Mouse (Mus musculus) cerebellum, postnatal 36 days (tissue): ENCODE measurements around the gene Il31ra.
"Not testable (repeated sequence)": the region's sequence is repeated elsewhere in the genome, so short reads cannot be mapped to it uniquely, and the experiment has no call there.

Source experiments
- DNase-seq, 2 experiments: peaks; one replicate each; pipeline ENCODE4 v3.0.0; 2021 to 2022; ENCODE audit warnings: mixed read lengths in 2 of 2

Gene Il31ra

GRCm38 (mm10) chr13:112594260-112594659 lies at the start of gene Il31ra:
Gene Il31ra (minus strand): TSS chr13:112594360.
- DNase-seq, result not testable (repeated sequence)

- no peak for DNase-seq
Observed at GRCm38 (mm10) chr13:112642897-112643296, 48.7 kb upstream of the Il31ra start.

- no peak for DNase-seq
Observed at GRCm38 (mm10) chr13:112639111-112639510, 45.0 kb upstream of the Il31ra start.

GRCm38 (mm10) chr13:112636498-112636897 lies 42.3 kb upstream of the Il31ra start:
- DNase-seq, result no peak

- DNase-seq, result no peak
Observed at GRCm38 (mm10) chr13:112635174-112635837, 41.1 kb upstream of the Il31ra start.

- no peak for DNase-seq
Observed at GRCm38 (mm10) chr13:112625566-112625965, 31.4 kb upstream of the Il31ra start.

GRCm38 (mm10) chr13:112624622-112625021 lies 30.5 kb upstream of the Il31ra start:
- DNase-seq, result no peak

- DNase-seq, result peak; percentile 15 to 21
Observed at GRCm38 (mm10) chr13:112623656-112624055, 29.5 kb upstream of the Il31ra start.

- no peak for DNase-seq
Observed at GRCm38 (mm10) chr13:112621592-112621991, 27.4 kb upstream of the Il31ra start.

- no peak for DNase-seq
Observed at GRCm38 (mm10) chr13:112608606-112609005, 14.4 kb upstream of the Il31ra start.

- DNase-seq, result no peak
Observed at GRCm38 (mm10) chr13:112604411-112604810, 10.3 kb upstream of the Il31ra start.

GRCm38 (mm10) chr13:112603839-112604238 lies 9.7 kb upstream of the Il31ra start:
- DNase-seq, result no peak

- DNase-seq, result no peak
Observed at GRCm38 (mm10) chr13:112602607-112603006, 8.4 kb upstream of the Il31ra start.

GRCm38 (mm10) chr13:112590254-112590653 lies 3.9 kb downstream of the Il31ra start:
- no peak for DNase-seq

- no peak for DNase-seq
Observed at GRCm38 (mm10) chr13:112589625-112590024, 4.5 kb downstream of the Il31ra start.

- no peak for DNase-seq
Observed at GRCm38 (mm10) chr13:112584556-112585237, 9.5 kb downstream of the Il31ra start.

- DNase-seq, result no peak
Observed at GRCm38 (mm10) chr13:112582291-112582690, 11.9 kb downstream of the Il31ra start.

- DNase-seq, result no peak
Observed at GRCm38 (mm10) chr13:112581796-112582195, 12.4 kb downstream of the Il31ra start.

GRCm38 (mm10) chr13:112580590-112581320 lies 13.4 kb downstream of the Il31ra start:
- no peak for DNase-seq

GRCm38 (mm10) chr13:112578041-112578440 lies 16.1 kb downstream of the Il31ra start:
- DNase-seq, result peak; percentile 98 to 100

- DNase-seq, result no peak
Observed at GRCm38 (mm10) chr13:112573800-112574199, 20.4 kb downstream of the Il31ra start.

- DNase-seq, result no peak
Observed at GRCm38 (mm10) chr13:112570768-112571167, 23.4 kb downstream of the Il31ra start.

GRCm38 (mm10) chr13:112569606-112570005 lies 24.6 kb downstream of the Il31ra start:
- DNase-seq, result no peak
